Mouse (Mus musculus): ENCODE results near the gene Ppp2r5e. TPM values are rescaled to one million over a fixed set of nuclear protein-coding genes. Genes with fewer than 3 reads are reported as not detected.
A peak's percentile ranks its signal among the peaks of the same experiment; 100 is the strongest.

Ppp2r5e gene
- polyA plus RNA-seq, 1 experiment from 2014 or later = 13.8 TPM

GRCm38 (mm10) chr12:75547174-75547573 is 48.9 kb downstream of the Ppp2r5e start:
- WGBS = 56% methylated on average over 3 of the region's 3 CpGs
- Histone ChIP-seq H3K36me3 (ENCODE audit: control insufficient read depth, insufficient read depth, low read length) (no peaks in the 10 kb centered on the region), H3K27ac (replicated peaks in 1 of 2; ENCODE audit: control insufficient read depth in 1 of 2, insufficient read depth in 1 of 2, low read depth in 2 of 2, low read length in 2 of 2) (no peak overlapping the region), H3K9ac (ENCODE audit: low read length) (no peak overlapping the region), H3K4me1 (ENCODE audit: control insufficient read depth in 2 of 2, insufficient read depth in 2 of 2, low read length in 2 of 2) (peaks cover 6 to 43% of the 10 kb centered on the region in 2 experiments), H3K4me3 (ENCODE audit: control insufficient read depth in 1 of 2, insufficient read depth in 1 of 2, low read depth in 1 of 2, low read length in 2 of 2) (no peak overlapping the region), H3K4me2 (ENCODE audit: low read length) (no peak overlapping the region), H3K9me3 (ENCODE audit: control insufficient read depth, low read length) (no peaks in the 10 kb centered on the region), H3K27me3 (ENCODE audit: control insufficient read depth, insufficient read depth, low read length) (no peaks in the 10 kb centered on the region)
- no peak for ATAC-seq (ENCODE audit: insufficient number of reproducible peaks, insufficient read depth, low FRiP score, low read depth)

- H3K4me3 ChIP-seq (ENCODE audit: control insufficient read depth in 1 of 2, insufficient read depth in 1 of 2, low read depth in 1 of 2, low read length in 2 of 2) = no peak overlapping the region
- H3K4me2 ChIP-seq (ENCODE audit: low read length) = no peak overlapping the region
- no peaks in the 10 kb centered on the region for H3K9me3 ChIP-seq (ENCODE audit: control insufficient read depth, low read length)
- no peak overlapping the region for H3K9ac ChIP-seq (ENCODE audit: low read length)
- H3K36me3 ChIP-seq (ENCODE audit: control insufficient read depth, insufficient read depth, low read length) = no peaks in the 10 kb centered on the region
- ATAC-seq (ENCODE audit: insufficient number of reproducible peaks, insufficient read depth, low FRiP score, low read depth) = no peak
- 89% methylated on average over 5 of the region's 5 CpGs for WGBS
- no peak overlapping the region for H3K27ac ChIP-seq (replicated peaks in 1 of 2; ENCODE audit: control insufficient read depth in 1 of 2, insufficient read depth in 1 of 2, low read depth in 2 of 2, low read length in 2 of 2)
- H3K4me1 ChIP-seq (ENCODE audit: control insufficient read depth in 2 of 2, insufficient read depth in 2 of 2, low read length in 2 of 2) = peaks cover 6 to 45% of the 10 kb centered on the region in 2 experiments
- no peaks in the 10 kb centered on the region for H3K27me3 ChIP-seq (ENCODE audit: control insufficient read depth, insufficient read depth, low read length)
Observed at GRCm38 (mm10) chr12:75546241-75546640, 49.8 kb downstream of the Ppp2r5e start.

- Histone ChIP-seq H3K27ac (replicated peaks in 1 of 2; ENCODE audit: control insufficient read depth in 1 of 2, insufficient read depth in 1 of 2, low read depth in 2 of 2, low read length in 2 of 2) (no peak overlapping the region), H3K4me1 (ENCODE audit: control insufficient read depth in 2 of 2, insufficient read depth in 2 of 2, low read length in 2 of 2) (peaks cover 9 to 51% of the 10 kb centered on the region in 2 experiments), H3K9ac (ENCODE audit: low read length) (no peak overlapping the region), H3K4me3 (ENCODE audit: control insufficient read depth in 1 of 2, insufficient read depth in 1 of 2, low read depth in 1 of 2, low read length in 2 of 2) (no peak overlapping the region), H3K4me2 (ENCODE audit: low read length) (no peak overlapping the region), H3K27me3 (ENCODE audit: control insufficient read depth, insufficient read depth, low read length) (no peaks in the 10 kb centered on the region), H3K9me3 (ENCODE audit: control insufficient read depth, low read length) (no peaks in the 10 kb centered on the region), H3K36me3 (ENCODE audit: control insufficient read depth, insufficient read depth, low read length) (no peaks in the 10 kb centered on the region)
- no peak for ATAC-seq (ENCODE audit: insufficient number of reproducible peaks, insufficient read depth, low FRiP score, low read depth)
- WGBS = 98% methylated on average over 4 of the region's 4 CpGs
Observed at GRCm38 (mm10) chr12:75545431-75545925, 50.6 kb downstream of the Ppp2r5e start.

- Histone ChIP-seq H3K9ac (ENCODE audit: low read length) (no peak overlapping the region), H3K27me3 (ENCODE audit: control insufficient read depth, insufficient read depth, low read length) (no peaks in the 10 kb centered on the region), H3K4me2 (ENCODE audit: low read length) (no peak overlapping the region), H3K36me3 (ENCODE audit: control insufficient read depth, insufficient read depth, low read length) (no peaks in the 10 kb centered on the region), H3K4me3 (ENCODE audit: control insufficient read depth in 1 of 2, insufficient read depth in 1 of 2, low read depth in 1 of 2, low read length in 2 of 2) (no peak overlapping the region), H3K9me3 (ENCODE audit: control insufficient read depth, low read length) (no peaks in the 10 kb centered on the region), H3K4me1 (ENCODE audit: control insufficient read depth in 2 of 2, insufficient read depth in 2 of 2, low read length in 2 of 2) (peaks cover 12 to 50% of the 10 kb centered on the region in 2 experiments), H3K27ac (replicated peaks in 1 of 2; ENCODE audit: control insufficient read depth in 1 of 2, insufficient read depth in 1 of 2, low read depth in 2 of 2, low read length in 2 of 2) (peak overlapping the region in 1 of 2 experiments; percentile 33; a peak in 1 of 4 replicates)
- ATAC-seq (ENCODE audit: insufficient number of reproducible peaks, insufficient read depth, low FRiP score, low read depth) = no peak
- 37% methylated on average over 2 of the region's 2 CpGs for WGBS
Observed at GRCm38 (mm10) chr12:75544666-75545065, 51.4 kb downstream of the Ppp2r5e start.

- H3K4me3 ChIP-seq (ENCODE audit: control insufficient read depth in 1 of 2, insufficient read depth in 1 of 2, low read depth in 1 of 2, low read length in 2 of 2) = no peak overlapping the region
Observed at GRCm38 (mm10) chr12:75544259-75544658, 51.8 kb downstream of the Ppp2r5e start.

GRCm38 (mm10) chr12:75543346-75543745 is 52.7 kb downstream of the Ppp2r5e start:
- no peak overlapping the region for H3K27ac ChIP-seq (replicated peaks in 1 of 2; ENCODE audit: control insufficient read depth in 1 of 2, insufficient read depth in 1 of 2, low read depth in 2 of 2, low read length in 2 of 2)
- 83% methylated on average over 3 of the region's 3 CpGs for WGBS
- H3K4me2 ChIP-seq (ENCODE audit: low read length) = no peak overlapping the region
- H3K4me3 ChIP-seq (ENCODE audit: control insufficient read depth in 1 of 2, insufficient read depth in 1 of 2, low read depth in 1 of 2, low read length in 2 of 2) = no peak overlapping the region
- H3K9ac ChIP-seq (ENCODE audit: low read length) = no peak overlapping the region
- no peaks in the 10 kb centered on the region for H3K36me3 ChIP-seq (ENCODE audit: control insufficient read depth, insufficient read depth, low read length)
- H3K4me1 ChIP-seq (ENCODE audit: control insufficient read depth in 2 of 2, insufficient read depth in 2 of 2, low read length in 2 of 2) = peaks cover 10 to 41% of the 10 kb centered on the region in 2 experiments
- no peak for ATAC-seq (ENCODE audit: insufficient number of reproducible peaks, insufficient read depth, low FRiP score, low read depth)
- H3K27me3 ChIP-seq (ENCODE audit: control insufficient read depth, insufficient read depth, low read length) = no peaks in the 10 kb centered on the region
- H3K9me3 ChIP-seq (ENCODE audit: control insufficient read depth, low read length) = no peaks in the 10 kb centered on the region

More at GRCm38 (mm10) chr12:75544259-75544658, 51.8 kb downstream of the Ppp2r5e start:
- no peaks in the 10 kb centered on the region for H3K27me3 ChIP-seq (ENCODE audit: control insufficient read depth, insufficient read depth, low read length)
- no peak overlapping the region for H3K4me2 ChIP-seq (ENCODE audit: low read length)
- H3K4me1 ChIP-seq (ENCODE audit: control insufficient read depth in 2 of 2, insufficient read depth in 2 of 2, low read length in 2 of 2) = peaks cover 12 to 46% of the 10 kb centered on the region in 2 experiments
- H3K27ac ChIP-seq (replicated peaks in 1 of 2; ENCODE audit: control insufficient read depth in 1 of 2, insufficient read depth in 1 of 2, low read depth in 2 of 2, low read length in 2 of 2) = peak overlapping the region in 1 of 2 experiments; percentile 33; a peak in 1 of 4 replicates
- no peaks in the 10 kb centered on the region for H3K36me3 ChIP-seq (ENCODE audit: control insufficient read depth, insufficient read depth, low read length)
- H3K9me3 ChIP-seq (ENCODE audit: control insufficient read depth, low read length) = no peaks in the 10 kb centered on the region
- no peak overlapping the region for H3K9ac ChIP-seq (ENCODE audit: low read length)
- ATAC-seq (ENCODE audit: insufficient number of reproducible peaks, insufficient read depth, low FRiP score, low read depth) = no peak
- 63% methylated on average over 2 of the region's 2 CpGs for WGBS

GRCm38 (mm10) chr12:75540621-75541171 is 55.3 kb downstream of the Ppp2r5e start:
- ATAC-seq (ENCODE audit: insufficient number of reproducible peaks, insufficient read depth, low FRiP score, low read depth) = no peak
- H3K36me3 ChIP-seq (ENCODE audit: control insufficient read depth, insufficient read depth, low read length) = no peaks in the 10 kb centered on the region
- no peaks in the 10 kb centered on the region for H3K27me3 ChIP-seq (ENCODE audit: control insufficient read depth, insufficient read depth, low read length)
- 83% methylated on average over 5 of the region's 5 CpGs for WGBS
- H3K4me1 ChIP-seq (ENCODE audit: control insufficient read depth in 2 of 2, insufficient read depth in 2 of 2, low read length in 2 of 2) = peaks cover 15 to 45% of the 10 kb centered on the region in 2 experiments
- H3K9me3 ChIP-seq (ENCODE audit: control insufficient read depth, low read length) = no peaks in the 10 kb centered on the region
- H3K27ac ChIP-seq (replicated peaks in 1 of 2; ENCODE audit: control insufficient read depth in 1 of 2, insufficient read depth in 1 of 2, low read depth in 2 of 2, low read length in 2 of 2) = 0 out of 4 replicates have a peak overlapping the region, but pooled peaks have one; percentile 3 to 11
- no peak overlapping the region for H3K4me3 ChIP-seq (ENCODE audit: control insufficient read depth in 1 of 2, insufficient read depth in 1 of 2, low read depth in 1 of 2, low read length in 2 of 2)
- no peak overlapping the region for H3K4me2 ChIP-seq (ENCODE audit: low read length)
- H3K9ac ChIP-seq (ENCODE audit: low read length) = no peak overlapping the region

GRCm38 (mm10) chr12:75539228-75539627 is 56.8 kb downstream of the Ppp2r5e start:
- no peak overlapping the region for H3K4me3 ChIP-seq (ENCODE audit: control insufficient read depth in 1 of 2, insufficient read depth in 1 of 2, low read depth in 1 of 2, low read length in 2 of 2)
- H3K27ac ChIP-seq (replicated peaks in 1 of 2; ENCODE audit: control insufficient read depth in 1 of 2, insufficient read depth in 1 of 2, low read depth in 2 of 2, low read length in 2 of 2) = no peak overlapping the region
- 86% methylated on average over 3 of the region's 3 CpGs for WGBS
- H3K9ac ChIP-seq (ENCODE audit: low read length) = no peak overlapping the region
- H3K27me3 ChIP-seq (ENCODE audit: control insufficient read depth, insufficient read depth, low read length) = no peaks in the 10 kb centered on the region
- peaks cover 15 to 42% of the 10 kb centered on the region in 2 experiments for H3K4me1 ChIP-seq (ENCODE audit: control insufficient read depth in 2 of 2, insufficient read depth in 2 of 2, low read length in 2 of 2)
- ATAC-seq (ENCODE audit: insufficient number of reproducible peaks, insufficient read depth, low FRiP score, low read depth) = no peak
- no peaks in the 10 kb centered on the region for H3K36me3 ChIP-seq (ENCODE audit: control insufficient read depth, insufficient read depth, low read length)
- H3K4me2 ChIP-seq (ENCODE audit: low read length) = no peak overlapping the region
- no peaks in the 10 kb centered on the region for H3K9me3 ChIP-seq (ENCODE audit: control insufficient read depth, low read length)
